Mouse (Mus musculus) gastrocnemius, adult 2 months (tissue): Measurements from ENCODE around the gene Mip. TPM values are rescaled to one million over a fixed set of nuclear protein-coding genes. Genes with fewer than 3 reads are reported as not detected.
A peak's percentile ranks its signal among the peaks of the same experiment; 100 is the strongest.
"Not testable (repeated sequence)": the region's sequence is repeated elsewhere in the genome, so short reads cannot be mapped to it uniquely, and the experiment has no call there.

ENCODE experiments used
- DNase-seq: peaks from one replicate; pipeline ENCODE4 v3.0.0; 2022
- H3K27ac ChIP-seq: fragments of 200-600 bp; 2 replicates; pipeline ENCODE4 v1.8.1; 2022; ENCODE audit warnings: mild to moderate bottlenecking
- H3K4me3 ChIP-seq: fragments of 200-600 bp; 2 replicates; pipeline ENCODE4 v1.8.1; 2022; ENCODE audit warnings: mild to moderate bottlenecking, moderate library complexity
- CTCF ChIP-seq: fragments of 200-600 bp; IDR thresholded peaks from 2 replicates; pipeline ENCODE4 v1.8.1; 2022; ENCODE audit warnings: antibody characterized with exemption, mild to moderate bottlenecking, moderate library complexity
- intact Hi-C: fragments of 180-260 bp; cut with DNase I; formaldehyde crosslinking; loops from one replicate; pipeline ENCODE4 v1.15.1; 2025
- long read RNA-seq, 2 experiments: library from polyadenylated mRNA; stranded (forward); transcript quantifications; one replicate each; pipeline ENCODE4 v2.0.0; 2021
- total RNA-seq, 2 experiments: library from RNA; stranded (reverse); gene quantifications; 2 replicates each; pipeline ENCODE4 v1.2.3; 2021

The Mip gene
- not detected for total RNA-seq
- long read RNA-seq, experiment 1, result 0 reads
- long read RNA-seq, experiment 2, result 0 reads

GRCm38 (mm10) chr10:128225538-128225937 is at the start of gene Mip:
TSS of gene Mip (plus strand) at chr10:128225838.
- intact Hi-C loops, result no loop called here
- no peak for TF ChIP-seq CTCF
- Histone ChIP-seq H3K4me3 (no peak within 1 kb of the TSS), H3K27ac (no peak within 1 kb of the TSS)
- DNase-seq, result no peak

GRCm38 (mm10) chr10:128175996-128176755 is 49.5 kb upstream of the Mip start:
- H3K4me3 ChIP-seq, result peak overlapping the region; percentile 87
- TF ChIP-seq CTCF, result no peak
- intact Hi-C loops, result loop anchor here (2.0 kb wide), 1 partner anchor 79 kb away; no protein-coding TSS in a partner anchor
- peak; percentile 75 for DNase-seq
- peak overlapping the region; percentile 90 for H3K27ac ChIP-seq

- no peak for TF ChIP-seq CTCF
- no peak for DNase-seq
- intact Hi-C loops, result loop anchor here (2.0 kb wide), 1 partner anchor 81 kb away; no protein-coding TSS in a partner anchor
- Histone ChIP-seq H3K4me3 (peak overlapping the region; percentile 7; the same call in 1 of the 2 replicates), H3K27ac (peak overlapping the region; percentile 90)
Measured at GRCm38 (mm10) chr10:128177316-128177715, 48.3 kb upstream of the Mip start.

GRCm38 (mm10) chr10:128179989-128180388 is 45.6 kb upstream of the Mip start, which contains the start of gene Rbms2:
TSS of gene Rbms2 (minus strand) at chr10:128180297.
- DNase-seq, result peak; percentile 32
- intact Hi-C loops, result loop anchor here (10.0 kb wide), 1 partner anchor 225 kb away; no protein-coding TSS in a partner anchor
- Histone ChIP-seq H3K27ac (peak within 1 kb of the TSS; percentile 89), H3K4me3 (peak within 1 kb of the TSS; percentile 69)
- no peak for TF ChIP-seq CTCF

- peak; percentile 24 for DNase-seq
- peak overlapping the region; percentile 56; the same call in 1 of the 2 replicates for H3K27ac ChIP-seq
- no peak overlapping the region for H3K4me3 ChIP-seq
- no peak for TF ChIP-seq CTCF
- intact Hi-C loops, result loop anchor here (10.0 kb wide), 1 partner anchor 229 kb away; no protein-coding TSS in a partner anchor
Measured at GRCm38 (mm10) chr10:128184296-128184695, 41.3 kb upstream of the Mip start.

GRCm38 (mm10) chr10:128185277-128185940 is 40.2 kb upstream of the Mip start:
- H3K27ac ChIP-seq, result peak overlapping the region; percentile 62
- intact Hi-C loops, result loop anchor here (10.0 kb wide), 1 partner anchor 231 kb away; no protein-coding TSS in a partner anchor
- DNase-seq, result peak; percentile 28

GRCm38 (mm10) chr10:128185959-128186358 is 39.7 kb upstream of the Mip start:
- Histone ChIP-seq H3K4me3 (no peak overlapping the region), H3K27ac (peak overlapping the region; percentile 62)
- DNase-seq, result peak; percentile 85
- peak; percentile 98 for TF ChIP-seq CTCF
- intact Hi-C loops, result loop anchor here (2.0 to 10.0 kb wide), 2 partner anchors 95 to 231 kb away; partner anchors contain the start of gene Baz2a

More at GRCm38 (mm10) chr10:128185277-128185940, 40.2 kb upstream of the Mip start:
- H3K4me3 ChIP-seq, result no peak overlapping the region
- TF ChIP-seq CTCF, result no peak

- H3K4me3 ChIP-seq, result no peak overlapping the region
- intact Hi-C loops, result loop anchor here (1.0 to 10.0 kb wide), 3 partner anchors 46 to 232 kb away; partner anchors contain the start of gene Baz2a
- H3K27ac ChIP-seq, result no peak overlapping the region
- TF ChIP-seq CTCF, result no peak
- DNase-seq, result no peak
Measured at GRCm38 (mm10) chr10:128187181-128187605, 38.4 kb upstream of the Mip start.

GRCm38 (mm10) chr10:128188242-128188877 is 37.3 kb upstream of the Mip start:
- intact Hi-C loops, result loop anchor here (10.0 kb wide), 1 partner anchor 234 kb away; no protein-coding TSS in a partner anchor
- DNase-seq, result peak; percentile 81
- Histone ChIP-seq H3K4me3 (no peak overlapping the region), H3K27ac (no peak overlapping the region)
- peak; percentile 86 for TF ChIP-seq CTCF

GRCm38 (mm10) chr10:128191472-128191871 is 34.2 kb upstream of the Mip start:
- no peak for DNase-seq
- TF ChIP-seq CTCF, result no peak
- no peak overlapping the region for H3K4me3 ChIP-seq
- H3K27ac ChIP-seq, result no peak overlapping the region
- intact Hi-C loops, result no loop called here

GRCm38 (mm10) chr10:128192030-128192766 is 33.4 kb upstream of the Mip start:
- H3K27ac ChIP-seq, H3K4me3 ChIP-seq, DNase-seq, intact Hi-C loops: not testable (repeated sequence)
